Mouse (Mus musculus): ENCODE results near the gene Rapgef4.

Rapgef4 gene

DNA sequence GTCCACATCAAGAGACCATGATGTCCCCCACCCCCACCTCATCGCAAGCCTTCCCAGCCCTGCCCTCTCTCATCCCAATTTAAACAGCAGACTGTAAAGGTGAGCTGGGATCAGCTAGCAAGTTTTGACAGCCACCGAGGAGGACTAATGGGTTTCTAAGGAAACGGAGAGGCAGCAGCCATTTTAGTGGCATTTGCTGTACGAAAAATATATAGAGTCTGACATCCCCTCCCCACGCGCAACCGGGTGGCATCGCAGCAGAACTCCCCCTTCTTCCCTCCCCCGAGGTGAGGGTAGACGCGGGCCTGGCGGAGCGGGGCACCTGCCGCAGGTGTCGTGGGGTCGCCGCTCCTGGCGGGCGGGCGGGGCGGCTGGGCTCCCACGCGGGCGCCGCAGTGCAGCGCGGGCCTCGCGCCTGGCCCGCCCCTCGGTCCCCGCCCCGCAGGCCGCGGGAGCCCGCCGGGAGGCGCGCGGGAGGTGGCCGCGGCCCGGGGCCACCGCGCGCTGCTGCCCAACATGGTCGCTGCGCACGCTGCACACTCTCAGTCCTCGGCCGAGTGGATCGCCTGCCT lies at the start of gene Rapgef4:
Gene Rapgef4 (plus strand): TSS at position 470 of the 572 bp plus-strand sequence.
- no peak for DNase-seq (ENCODE audit: low spot score)

GRCm38 (mm10) chr2:71934046-71934445 lies 47.0 kb upstream of the Rapgef4 start:
- DNase-seq (ENCODE audit: low spot score) = no peak

DNA sequence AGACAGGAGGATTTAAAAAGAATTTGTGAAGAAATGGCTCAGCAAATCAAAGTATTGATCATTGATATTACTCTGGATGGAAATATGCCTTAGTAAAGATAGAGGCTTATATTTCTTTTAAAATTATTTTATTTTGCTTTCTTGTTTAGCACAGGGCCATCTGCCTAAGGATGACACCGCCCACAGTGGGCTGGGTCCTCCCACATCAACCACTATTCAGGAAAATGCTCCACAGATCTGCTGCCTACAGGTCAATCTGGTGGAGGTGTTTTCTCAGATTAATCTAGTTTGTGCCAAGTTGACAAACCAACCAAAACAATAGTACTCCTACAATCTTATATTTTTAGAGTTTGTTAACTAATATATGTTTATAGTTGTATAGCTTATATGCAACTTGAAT lies 44.3 kb upstream of the Rapgef4 start:
- DNase-seq (ENCODE audit: low spot score) = no peak

DNA sequence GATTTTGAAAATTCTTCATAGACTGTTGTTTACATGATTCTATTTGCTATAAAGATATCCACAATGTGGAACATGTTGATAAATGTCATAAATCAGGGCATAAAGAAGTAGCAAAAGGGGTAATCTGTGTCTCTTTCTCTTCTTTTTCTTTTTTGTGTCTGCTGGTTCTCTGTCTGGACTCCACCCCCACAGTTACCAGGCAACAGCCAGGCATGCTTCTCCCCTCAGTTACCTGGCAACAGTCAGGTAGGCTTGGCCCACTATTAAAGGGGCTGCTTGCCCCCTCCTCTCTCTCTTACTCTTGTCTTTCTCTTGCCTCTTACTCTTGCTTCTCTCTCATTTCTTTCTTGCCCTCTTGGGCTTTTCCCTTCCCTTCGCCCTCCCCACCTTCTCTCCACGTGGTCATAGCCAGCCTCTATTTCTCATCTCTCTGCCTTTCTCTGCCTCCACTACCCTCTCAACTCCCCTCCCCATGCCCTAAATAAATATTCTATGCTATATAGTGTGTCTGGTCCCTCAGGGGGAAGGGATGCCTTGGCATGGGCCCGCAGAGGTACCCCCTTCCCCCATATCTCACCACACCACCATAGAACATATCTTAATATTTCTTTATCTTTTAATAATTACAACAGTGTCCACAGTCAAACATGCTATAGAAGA lies 43.3 kb upstream of the Rapgef4 start:
- no peak for DNase-seq (ENCODE audit: low spot score)

GRCm38 (mm10) chr2:71938716-71939393 lies 42.2 kb upstream of the Rapgef4 start:
- no peak for DNase-seq (ENCODE audit: low spot score)

DNA sequence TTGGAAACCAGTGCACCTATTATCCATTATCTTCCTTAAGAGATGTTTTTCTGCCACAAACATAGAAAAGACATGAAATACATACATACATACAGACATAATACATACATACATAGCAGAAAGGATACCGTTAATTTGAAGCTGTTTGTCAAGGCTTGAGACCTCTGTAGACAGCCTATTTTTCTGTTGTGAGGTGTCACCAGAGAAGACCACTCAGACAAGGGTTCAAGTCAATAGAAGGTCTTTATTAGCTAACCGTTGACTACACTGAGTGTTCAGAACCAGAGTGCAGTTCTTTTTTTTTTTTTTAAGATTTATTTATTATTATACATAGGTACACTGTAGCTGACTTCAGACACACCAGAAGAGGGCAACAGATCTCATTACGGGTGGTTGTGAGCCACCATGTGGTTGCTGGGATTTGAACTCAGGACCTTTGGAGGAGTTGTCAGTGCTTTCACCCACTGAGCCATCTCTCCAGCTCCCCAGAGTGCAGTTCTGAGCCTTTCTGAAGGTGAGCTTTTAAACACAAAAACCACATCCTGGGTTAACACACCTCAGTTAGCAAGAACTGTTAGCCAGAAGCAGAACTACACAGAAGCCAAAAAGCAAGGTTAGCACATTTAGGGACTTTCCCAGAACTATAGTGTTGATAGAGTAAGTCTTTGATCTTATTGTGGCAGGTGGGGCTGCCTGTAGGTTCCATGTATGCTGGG lies 39.9 kb upstream of the Rapgef4 start:
- DNase-seq (ENCODE audit: low spot score) = no peak

DNA sequence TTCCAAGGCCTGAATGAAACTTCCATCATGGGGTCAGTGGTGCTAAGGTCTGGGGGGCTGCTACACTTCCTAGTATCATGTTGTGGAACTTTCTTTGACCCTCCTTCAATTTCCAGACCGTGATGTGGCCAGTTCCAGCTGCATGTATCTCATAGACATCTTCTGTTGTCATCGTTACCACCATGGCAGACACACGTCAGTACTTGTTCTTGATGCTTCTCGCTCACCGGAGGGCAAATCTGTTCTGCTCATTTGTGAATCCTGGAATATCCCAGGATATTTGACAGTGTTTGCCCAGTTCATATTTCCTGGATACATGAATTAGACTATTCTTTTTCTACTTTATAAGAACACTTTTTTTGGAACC lies 39.3 kb upstream of the Rapgef4 start:
- no peak for DNase-seq (ENCODE audit: low spot score)

GRCm38 (mm10) chr2:71951212-71951611 lies 29.8 kb upstream of the Rapgef4 start:
- no peak for DNase-seq (ENCODE audit: low spot score)

- peak; percentile 85 for DNase-seq (ENCODE audit: low spot score)
Measured at GRCm38 (mm10) chr2:71955637-71956036, 25.4 kb upstream of the Rapgef4 start.

GRCm38 (mm10) chr2:71956463-71956862 lies 24.6 kb upstream of the Rapgef4 start:
- DNase-seq (ENCODE audit: low spot score) = no peak

DNA sequence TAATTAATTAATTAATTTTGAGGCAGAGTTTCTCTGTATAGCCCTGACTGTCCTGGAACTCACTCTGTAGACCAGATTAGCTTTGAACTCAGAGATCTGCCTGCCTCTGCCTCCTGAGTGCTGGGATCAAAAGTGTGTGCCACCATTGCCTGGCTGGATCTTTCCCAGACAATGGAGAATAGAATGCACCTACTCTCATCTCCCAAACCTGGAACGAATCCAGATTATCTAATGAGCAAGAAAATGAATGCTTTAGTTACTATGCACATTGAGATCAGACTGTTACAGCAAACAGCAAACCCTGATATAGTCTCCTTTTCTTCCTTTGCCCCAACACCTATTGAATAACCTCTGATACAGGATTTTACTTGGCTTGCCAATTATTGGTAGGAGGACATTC lies 23.1 kb upstream of the Rapgef4 start:
- no peak for DNase-seq (ENCODE audit: low spot score)

DNA sequence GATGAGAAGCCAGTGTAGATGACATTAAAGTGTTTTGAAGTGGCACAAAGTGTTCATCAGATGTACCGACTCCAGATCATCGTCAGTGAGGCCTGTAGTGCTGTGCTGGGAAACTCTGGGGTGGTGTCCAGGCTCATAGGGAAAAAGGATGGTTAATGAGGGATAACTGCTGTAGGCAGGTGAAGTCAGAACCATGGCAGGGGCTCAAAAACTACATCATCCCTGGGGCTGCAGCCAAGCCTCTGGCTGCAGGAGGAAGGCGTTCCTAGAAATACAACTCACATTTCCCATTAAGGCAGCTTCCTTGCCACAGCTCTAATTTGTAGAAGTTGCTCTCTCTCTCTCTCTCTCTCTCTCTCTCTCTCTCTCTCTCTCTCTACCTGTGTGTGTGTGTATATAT lies 22.6 kb upstream of the Rapgef4 start:
- peak; percentile 21 for DNase-seq (ENCODE audit: low spot score)

DNA sequence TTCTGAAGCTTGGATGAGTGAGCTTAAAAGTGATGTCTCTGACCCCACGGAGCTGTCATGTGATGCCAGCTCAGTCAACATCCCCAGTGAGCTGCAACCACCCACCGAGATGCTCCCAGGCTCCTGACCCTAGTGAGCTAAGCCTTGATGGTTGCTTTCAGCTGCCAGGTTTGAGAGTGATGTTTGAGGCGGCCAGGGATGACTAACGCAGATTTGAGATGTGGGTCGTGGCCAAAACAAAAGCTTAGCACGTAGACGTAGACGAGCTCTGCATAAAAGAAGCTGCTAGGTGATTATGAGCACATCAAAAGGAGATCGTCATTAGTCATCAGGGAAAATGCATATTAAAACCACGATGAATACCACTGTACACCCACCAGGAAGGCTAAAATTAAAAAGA lies 16.8 kb upstream of the Rapgef4 start:
- no peak for DNase-seq (ENCODE audit: low spot score)

DNA sequence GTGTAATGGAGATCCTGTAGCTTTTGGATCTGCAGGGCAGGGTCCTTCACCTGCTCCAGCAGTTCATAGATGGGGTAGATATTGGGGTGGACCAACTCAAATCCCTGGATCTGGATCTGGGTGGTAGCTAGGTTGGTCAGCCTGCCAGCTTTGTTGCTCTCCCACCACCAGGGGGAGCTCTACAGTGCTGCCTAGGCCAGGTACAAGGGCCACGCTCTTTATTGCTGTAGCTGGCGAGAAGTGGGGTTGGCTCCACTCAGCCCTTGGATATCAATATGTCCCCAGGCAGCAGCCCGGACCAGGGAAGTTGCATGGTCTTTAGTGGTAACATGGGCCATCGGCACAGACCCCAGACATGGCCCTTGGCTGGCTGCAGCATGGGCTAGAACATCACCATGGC lies 15.6 kb upstream of the Rapgef4 start:
- DNase-seq (ENCODE audit: low spot score) = peak; percentile 27

DNA sequence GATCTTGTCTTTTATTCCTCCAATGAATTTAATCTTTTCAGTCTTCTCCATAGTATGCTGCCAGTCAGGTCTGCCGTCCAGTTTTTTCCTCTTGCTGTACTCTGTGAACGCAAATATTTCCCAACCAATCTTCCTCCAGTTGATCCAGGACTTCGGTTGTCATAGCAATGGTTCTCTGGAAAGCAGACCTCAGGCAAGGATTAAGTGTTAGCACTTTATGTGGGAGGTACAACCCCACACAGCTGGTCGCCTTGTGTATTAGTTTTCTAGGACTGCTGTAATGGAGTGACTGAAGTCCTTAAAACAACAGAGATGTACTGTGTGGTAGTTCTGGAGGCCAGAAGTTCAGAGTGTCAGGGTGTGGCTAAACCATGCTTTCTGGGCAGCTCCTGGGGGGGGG lies 14.3 kb upstream of the Rapgef4 start:
- peak; percentile 10 for DNase-seq (ENCODE audit: low spot score)

GRCm38 (mm10) chr2:71967855-71968254 lies 13.2 kb upstream of the Rapgef4 start:
- no peak for DNase-seq (ENCODE audit: low spot score)

DNA sequence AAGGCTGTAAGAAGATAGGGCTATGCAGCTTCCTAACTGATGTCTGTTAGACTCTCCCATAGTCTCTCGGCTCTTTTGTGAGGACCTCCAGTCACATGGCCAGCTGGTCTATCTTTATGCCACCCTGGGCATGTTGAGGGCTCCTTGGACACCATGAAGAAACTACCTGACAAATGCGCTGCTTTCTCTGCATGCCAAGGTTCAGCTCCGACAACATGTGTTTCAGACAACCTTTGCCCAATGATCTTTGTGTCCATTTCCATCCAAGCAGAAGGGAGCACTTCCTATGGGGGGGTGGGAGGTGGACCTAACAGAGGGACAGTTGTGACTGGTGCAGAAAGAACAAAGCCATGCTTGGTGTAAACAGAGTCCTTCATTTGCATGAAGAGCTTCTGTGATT lies 7.4 kb upstream of the Rapgef4 start:
- no peak for DNase-seq (ENCODE audit: low spot score)

GRCm38 (mm10) chr2:71974143-71974846 lies 6.7 kb upstream of the Rapgef4 start:
- no peak for DNase-seq (ENCODE audit: low spot score)

GRCm38 (mm10) chr2:71979981-71980380 lies 1.1 kb upstream of the Rapgef4 start:
- DNase-seq (ENCODE audit: low spot score) = no peak

DNA sequence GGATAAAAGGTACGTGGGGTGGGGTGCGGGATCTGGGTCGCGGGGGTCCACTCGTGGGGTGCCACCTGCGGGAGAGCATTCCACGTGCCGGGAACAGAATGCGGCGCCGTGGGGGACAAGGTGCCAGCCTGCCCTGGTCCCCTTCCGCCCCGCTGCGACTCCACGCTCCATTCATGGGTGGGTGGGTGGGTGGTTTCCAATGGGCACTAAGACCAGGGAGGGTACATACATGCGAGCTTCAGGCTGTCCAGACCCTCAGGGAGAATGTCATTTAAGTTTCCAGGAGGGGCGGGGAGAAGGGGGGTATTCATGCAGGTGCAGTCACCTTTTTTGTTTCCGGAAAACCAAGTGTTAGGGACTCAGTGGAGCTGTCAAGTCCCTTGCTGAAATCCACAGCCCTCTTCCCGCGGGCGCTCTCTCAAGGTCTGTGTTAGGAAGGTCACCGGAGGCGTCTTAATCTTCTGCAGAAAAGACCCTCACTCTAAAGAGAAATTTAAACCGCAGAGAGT lies 357 bp downstream of the Rapgef4 start:
- no peak for DNase-seq (ENCODE audit: low spot score)

GRCm38 (mm10) chr2:71981896-71982295 lies 856 bp downstream of the Rapgef4 start:
- no peak for DNase-seq (ENCODE audit: low spot score)
